Mouse (Mus musculus): ENCODE data around the gene Egln1.

The Egln1 gene

GRCm38 (mm10) chr8:124860188-124860587 lies 88.9 kb downstream of the Egln1 start:
- DNase-seq (ENCODE audit: low read depth, low spot score), result no peak

- DNase-seq (ENCODE audit: low read depth, low spot score), result peak; percentile 74
Observed at GRCm38 (mm10) chr8:124859466-124859865, 89.7 kb downstream of the Egln1 start.

All from ZHBTc4 (cell line).